Mouse (Mus musculus) heart, embryonic 12.5 days (tissue): ENCODE data around the gene Afdn. TPM values are rescaled to one million over a fixed set of nuclear protein-coding genes. Genes with fewer than 3 reads are reported as not detected.

Source experiments
- ATAC-seq: fragments of 200-750 bp; cut with Nextera tagmentation; 2 replicates; pipeline ENCODE4 v1.8.0; 2017; ENCODE audit warnings: moderate TSS enrichment, moderate library complexity; ENCODE audit not compliant: insufficient number of reproducible peaks, low FRiP score
- H3K27ac ChIP-seq: fragments of 300-500 bp; sonication (generic); 2 replicates; pipeline ENCODE4 v1.5.1; 2016; ENCODE audit warnings: mild to moderate bottlenecking, moderate library complexity; ENCODE audit not compliant: poor library complexity, severe bottlenecking
- H3K27me3 ChIP-seq: fragments of 300-500 bp; sonication (generic); replicated peaks from 2 replicates; pipeline ENCODE4 v1.6.1; 2016; ENCODE audit warnings: mild to moderate bottlenecking, moderate library complexity
- H3K36me3 ChIP-seq: fragments of 300-500 bp; sonication (generic); 2 replicates; pipeline ENCODE4 v1.6.1; 2016; ENCODE audit warnings: mild to moderate bottlenecking, moderate library complexity
- H3K4me1 ChIP-seq: fragments of 300-500 bp; sonication (generic); replicated peaks from 2 replicates; pipeline ENCODE4 v1.6.1; 2016; ENCODE audit warnings: mild to moderate bottlenecking
- H3K4me2 ChIP-seq: fragments of 300-500 bp; sonication (generic); 2 replicates; pipeline ENCODE4 v1.6.1; 2016; ENCODE audit warnings: mild to moderate bottlenecking, moderate library complexity
- H3K4me3 ChIP-seq: fragments of 300-500 bp; sonication (generic); 2 replicates; pipeline ENCODE4 v1.5.1; 2016; ENCODE audit warnings: mild to moderate bottlenecking
- H3K9ac ChIP-seq: fragments of 300-500 bp; sonication (generic); 2 replicates; pipeline ENCODE4 v1.6.1; 2016; ENCODE audit warnings: mild to moderate bottlenecking, moderate library complexity
- H3K9me3 ChIP-seq: fragments of 300-500 bp; sonication (generic); replicated peaks from 2 replicates; pipeline ENCODE4 v1.6.1; 2016; ENCODE audit warnings: mild to moderate bottlenecking, moderate library complexity
- WGBS: fragments of 180-500 bp; shearing (Covaris S2); methylation state at CpG from one replicate; pipeline ENCODE4 v1.1.7; 2016; 5-methylcytosine and 5-hydroxymethylcytosine counted together
- polyA plus RNA-seq: library from polyadenylated mRNA; unstranded; fragments of >200 nt; fragmentation: Nextera tagmentation; extraction: Ambion mirVana; gene quantifications from 2 replicates; pipeline ENCODE4 v1.2.1, GENCODE M21; 2016

Gene Afdn
- polyA plus RNA-seq, 1 experiment from 2014 or later: 106 TPM

DNA sequence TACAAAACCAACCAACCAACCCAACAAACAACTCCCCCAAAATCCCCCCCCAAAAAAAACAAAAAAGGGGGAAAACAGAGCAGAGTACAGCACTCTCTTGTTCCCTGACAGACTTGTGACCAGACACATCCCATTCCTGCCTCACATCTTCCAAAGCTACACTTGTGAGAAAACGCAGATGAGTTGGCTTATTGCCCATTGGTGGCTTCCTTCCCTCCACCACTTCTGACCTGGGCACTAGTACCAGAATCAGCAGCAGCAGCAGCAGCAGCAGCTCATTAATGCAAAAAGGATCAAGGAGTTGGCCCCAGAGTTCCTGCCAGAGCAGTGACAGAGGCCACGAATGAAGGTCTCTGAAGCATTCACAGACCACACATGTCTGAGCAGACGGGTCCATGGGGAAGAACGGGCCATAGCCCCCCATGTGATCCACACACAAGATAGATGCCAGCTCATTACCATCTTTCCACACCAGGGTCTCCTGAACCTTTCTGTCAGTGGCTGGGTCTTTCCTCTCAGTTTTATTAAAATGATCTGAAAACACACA lies 35.3 kb upstream of the Afdn start:
- no peaks in the 10 kb centered on the region for H3K27me3 ChIP-seq
- no peak overlapping the region for H3K27ac ChIP-seq
- H3K36me3 ChIP-seq: no peaks in the 10 kb centered on the region
- no peaks in the 10 kb centered on the region for H3K9me3 ChIP-seq
- no peak overlapping the region for H3K4me2 ChIP-seq
- no peak overlapping the region for H3K9ac ChIP-seq
- 32% methylated on average over 4 of the region's 4 CpGs for WGBS
- 0 out of 2 replicates have a peak, but pooled peaks have one; percentile 46 for ATAC-seq
- H3K4me1 ChIP-seq: peaks cover 17% of the 10 kb centered on the region
- no peak overlapping the region for H3K4me3 ChIP-seq

DNA sequence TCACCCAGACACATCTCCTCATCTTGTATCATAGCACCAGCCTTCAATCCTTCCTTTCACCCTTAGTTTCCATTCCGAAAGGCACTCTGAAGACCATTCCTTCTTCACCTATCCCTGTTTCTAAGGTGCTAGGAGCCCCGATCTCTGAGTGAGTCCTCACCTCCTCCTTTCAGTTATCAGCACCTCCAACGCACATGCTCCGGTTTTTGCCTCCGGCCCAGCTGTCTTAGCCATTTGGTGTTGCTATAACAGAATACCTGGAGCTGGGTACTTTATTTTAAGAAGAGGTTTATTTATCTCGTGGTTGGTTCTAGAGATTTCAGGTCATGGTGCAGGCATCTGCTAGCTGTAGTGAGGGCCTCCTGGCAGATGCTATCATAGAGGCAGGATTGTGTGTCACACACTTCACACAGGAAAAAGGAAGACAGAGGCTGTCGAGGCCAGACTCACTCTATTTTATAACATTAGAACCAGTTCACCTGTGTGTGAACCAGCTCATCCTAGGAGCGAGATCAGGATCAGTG lies 33.4 kb upstream of the Afdn start:
- Histone ChIP-seq H3K4me2 (no peak overlapping the region), H3K36me3 (no peaks in the 10 kb centered on the region), H3K9ac (no peak overlapping the region), H3K4me1 (peaks cover 21% of the 10 kb centered on the region), H3K27ac (no peak overlapping the region), H3K9me3 (no peaks in the 10 kb centered on the region), H3K27me3 (no peaks in the 10 kb centered on the region), H3K4me3 (no peak overlapping the region)
- WGBS: 80% methylated on average over 8 of the region's 8 CpGs
- no peak for ATAC-seq

DNA sequence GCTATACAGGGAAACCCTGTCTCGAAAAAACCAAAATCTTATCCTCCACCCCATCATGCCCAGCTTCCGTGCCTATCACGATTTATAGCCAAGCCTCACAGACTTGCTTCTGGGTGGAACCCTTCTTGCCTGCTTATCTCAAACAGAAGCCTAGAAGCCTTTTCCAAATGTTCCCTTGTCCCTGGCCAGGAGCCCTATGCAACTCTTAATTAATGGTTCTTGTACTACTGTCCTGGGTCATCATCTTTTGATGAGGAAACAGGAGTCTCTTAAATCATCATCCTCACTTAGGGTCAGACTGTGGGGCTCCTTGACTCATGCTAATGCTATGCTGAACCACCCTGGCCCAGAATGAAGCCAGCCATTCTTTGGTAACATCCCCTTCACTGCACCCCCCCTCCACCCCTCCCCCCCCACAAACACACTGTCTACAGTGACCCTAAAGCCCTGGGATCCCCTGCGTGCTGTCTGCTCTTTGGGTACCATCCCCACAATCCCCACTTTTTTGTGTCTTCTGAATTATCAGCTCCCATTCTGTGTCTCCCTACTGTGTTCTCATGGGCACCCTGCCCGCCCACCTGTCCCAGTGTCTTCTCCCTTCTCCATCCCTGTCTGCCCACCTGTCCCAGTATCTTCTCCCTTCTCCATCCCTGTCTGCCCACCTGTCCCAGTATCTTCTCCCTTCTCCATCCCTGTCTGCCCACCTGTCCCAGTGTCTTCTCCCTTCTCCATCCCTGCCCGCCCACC lies 29.2 kb upstream of the Afdn start:
- no peak for ATAC-seq
- no peaks in the 10 kb centered on the region for H3K36me3 ChIP-seq
- no peak overlapping the region for H3K4me2 ChIP-seq
- 82% methylated on average over 6 of the region's 6 CpGs for WGBS
- no peak overlapping the region for H3K9ac ChIP-seq
- no peaks in the 10 kb centered on the region for H3K27me3 ChIP-seq
- H3K9me3 ChIP-seq: no peaks in the 10 kb centered on the region
- no peak overlapping the region for H3K4me3 ChIP-seq
- peaks cover 27% of the 10 kb centered on the region for H3K4me1 ChIP-seq
- H3K27ac ChIP-seq: no peak overlapping the region

DNA sequence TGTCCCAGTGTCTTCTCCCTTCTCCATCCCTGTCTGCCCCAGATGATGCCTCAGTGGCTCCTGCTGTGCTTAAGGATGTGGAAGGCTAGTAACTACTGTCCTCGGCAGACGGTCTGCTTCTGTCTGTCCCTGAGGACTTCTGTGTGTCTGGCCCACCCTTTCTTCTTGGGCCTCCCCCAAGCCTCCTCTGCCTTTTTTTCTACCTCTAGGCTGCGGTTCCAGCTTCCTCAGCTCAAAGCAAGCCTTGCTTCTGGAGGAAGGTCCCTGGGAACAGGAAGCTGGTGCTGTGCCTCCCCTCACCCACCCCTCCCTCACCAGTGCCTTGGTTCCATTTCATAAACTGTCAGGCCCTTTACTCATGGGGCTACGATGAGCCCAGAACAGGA lies 28.6 kb upstream of the Afdn start:
- Histone ChIP-seq H3K36me3 (no peaks in the 10 kb centered on the region), H3K4me2 (no peak overlapping the region), H3K9me3 (no peaks in the 10 kb centered on the region), H3K4me3 (no peak overlapping the region), H3K4me1 (peaks cover 28% of the 10 kb centered on the region), H3K27me3 (no peaks in the 10 kb centered on the region), H3K27ac (no peak overlapping the region), H3K9ac (no peak overlapping the region)
- 53% methylated on average over 4 of the region's 4 CpGs for WGBS
- ATAC-seq: no peak

DNA sequence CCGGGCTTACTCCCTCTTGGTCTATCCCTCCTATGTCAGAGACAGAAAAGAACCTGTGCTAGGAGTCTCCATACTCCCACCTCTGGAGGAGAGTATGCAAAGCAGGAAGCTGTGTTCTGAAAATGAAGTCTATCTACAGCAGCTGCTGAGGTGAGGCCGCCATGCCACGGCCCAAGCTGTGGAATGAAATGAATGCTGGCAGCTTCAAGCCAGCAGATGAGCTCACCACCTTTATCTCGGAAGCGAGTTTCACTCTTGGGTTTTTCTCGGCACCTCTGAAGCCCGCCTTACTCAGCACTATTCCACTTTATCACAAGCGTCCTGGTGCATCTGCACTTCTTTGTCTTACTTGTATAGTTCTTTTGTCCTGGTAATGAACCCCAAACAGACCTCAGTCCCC lies 27.7 kb upstream of the Afdn start:
- Histone ChIP-seq H3K9me3 (no peaks in the 10 kb centered on the region), H3K36me3 (no peaks in the 10 kb centered on the region), H3K27me3 (no peaks in the 10 kb centered on the region), H3K9ac (peak overlapping the region; percentile 5; the same call in 1 of the 2 replicates), H3K4me3 (no peak overlapping the region), H3K4me1 (peaks cover 35% of the 10 kb centered on the region), H3K27ac (peak overlapping the region; percentile 48), H3K4me2 (peak overlapping the region; percentile 45)
- WGBS: 10% methylated on average over 8 of the region's 8 CpGs
- ATAC-seq: 0 out of 2 replicates have a peak, but pooled peaks have one; percentile 51

DNA sequence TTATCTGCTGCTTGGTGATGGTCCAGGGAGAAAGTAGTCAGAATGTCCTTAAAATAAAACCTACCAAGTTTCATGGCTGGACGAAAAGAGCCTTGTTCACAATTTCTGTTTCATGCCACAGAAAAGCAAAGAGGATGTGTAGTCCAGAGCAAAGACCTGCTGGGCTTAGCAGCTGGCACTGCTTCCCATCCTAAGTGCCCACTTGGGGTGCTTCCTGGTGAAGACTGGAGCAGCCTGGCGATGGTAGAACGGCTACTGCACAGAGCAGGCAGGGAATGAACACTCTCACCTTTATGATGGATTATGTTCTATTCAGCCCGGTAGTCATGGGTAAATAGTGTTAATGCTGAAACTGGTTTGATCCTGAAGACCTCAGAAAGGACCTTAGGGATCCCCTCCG lies 26.4 kb upstream of the Afdn start:
- Histone ChIP-seq H3K9me3 (no peaks in the 10 kb centered on the region), H3K4me3 (no peak overlapping the region), H3K27ac (no peak overlapping the region), H3K9ac (no peak overlapping the region), H3K36me3 (no peaks in the 10 kb centered on the region), H3K4me2 (no peak overlapping the region), H3K27me3 (no peaks in the 10 kb centered on the region), H3K4me1 (peaks cover 44% of the 10 kb centered on the region)
- WGBS: 89% methylated on average over 5 of the region's 5 CpGs
- ATAC-seq: no peak

DNA sequence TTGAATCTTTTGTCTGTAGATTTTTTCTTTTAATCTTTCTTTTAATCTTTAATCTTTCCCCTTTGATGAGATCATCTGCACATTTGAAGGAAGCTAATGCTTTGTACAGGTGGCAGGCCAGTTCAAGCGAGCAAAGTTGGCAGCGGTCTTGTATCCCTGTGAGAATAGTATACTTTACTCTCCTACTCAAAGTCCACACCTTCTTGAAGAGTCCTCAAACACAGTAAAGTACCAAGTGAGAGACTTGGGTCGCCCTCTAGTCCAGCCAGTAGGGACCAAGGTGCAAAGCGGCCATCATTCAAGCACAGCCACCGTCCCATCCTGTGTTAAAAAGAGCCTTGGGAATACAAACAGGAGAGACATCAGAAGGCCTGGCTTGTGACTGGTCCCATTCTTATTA lies 25.3 kb upstream of the Afdn start:
- no peak overlapping the region for H3K4me2 ChIP-seq
- ATAC-seq: no peak
- 89% methylated on average over 5 of the region's 5 CpGs for WGBS
- no peak overlapping the region for H3K27ac ChIP-seq
- no peaks in the 10 kb centered on the region for H3K36me3 ChIP-seq
- H3K9me3 ChIP-seq: no peaks in the 10 kb centered on the region
- peaks cover 46% of the 10 kb centered on the region for H3K4me1 ChIP-seq
- H3K27me3 ChIP-seq: no peaks in the 10 kb centered on the region
- H3K9ac ChIP-seq: no peak overlapping the region
- H3K4me3 ChIP-seq: no peak overlapping the region

DNA sequence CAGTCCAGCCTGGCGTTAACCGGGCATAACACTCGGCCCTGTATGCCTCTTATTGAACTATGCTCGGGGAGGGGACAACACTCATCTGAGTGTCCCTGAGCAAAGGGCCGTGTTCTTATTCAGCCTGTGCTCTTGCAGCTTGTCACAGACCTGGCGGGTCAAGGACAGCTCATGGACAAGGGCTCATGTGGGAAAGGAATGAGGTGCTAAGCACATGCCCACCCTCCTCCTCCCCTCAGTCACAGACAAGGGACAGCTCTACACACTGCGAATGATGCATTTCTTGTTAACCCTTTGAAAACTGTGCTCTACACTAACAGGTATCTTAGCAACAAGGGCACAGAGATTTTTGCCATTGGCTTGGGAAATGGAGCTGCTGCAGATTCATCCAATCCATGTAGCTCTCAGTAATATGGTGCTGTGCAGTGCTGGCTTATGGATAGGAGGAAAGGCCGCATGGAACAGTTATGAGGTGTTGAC lies 24.5 kb upstream of the Afdn start:
- no peak overlapping the region for H3K4me3 ChIP-seq
- ATAC-seq: peak; percentile 53; the same call in 1 of the 2 replicates
- H3K9me3 ChIP-seq: no peaks in the 10 kb centered on the region
- no peak overlapping the region for H3K9ac ChIP-seq
- no peaks in the 10 kb centered on the region for H3K27me3 ChIP-seq
- no peaks in the 10 kb centered on the region for H3K36me3 ChIP-seq
- peak overlapping the region; percentile 52; the same call in 1 of the 2 replicates for H3K27ac ChIP-seq
- no peak overlapping the region for H3K4me2 ChIP-seq
- 50% methylated on average over 8 of the region's 8 CpGs for WGBS
- peaks cover 52% of the 10 kb centered on the region for H3K4me1 ChIP-seq

DNA sequence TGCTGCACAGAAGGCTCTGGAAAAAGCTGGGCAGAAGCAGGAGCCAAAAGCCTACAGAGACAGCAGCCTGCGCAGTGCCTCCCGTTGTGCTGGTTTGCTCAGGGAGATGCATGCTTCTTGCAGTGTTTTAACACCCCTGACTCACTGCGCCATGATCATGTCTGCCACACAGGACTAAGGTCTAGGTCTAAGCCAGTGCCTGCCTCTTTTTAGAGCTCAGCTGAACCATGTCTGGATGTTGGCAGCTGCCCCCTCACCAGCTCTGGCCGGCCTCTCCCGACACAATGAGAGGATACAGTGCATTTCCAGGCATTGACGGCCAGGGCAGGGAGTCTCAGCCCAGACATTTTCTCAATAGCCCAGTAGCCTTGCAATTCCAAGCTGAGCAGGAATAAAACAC lies 23.0 kb upstream of the Afdn start:
- H3K27ac ChIP-seq: no peak overlapping the region
- no peak overlapping the region for H3K4me2 ChIP-seq
- no peak overlapping the region for H3K9ac ChIP-seq
- no peaks in the 10 kb centered on the region for H3K36me3 ChIP-seq
- H3K9me3 ChIP-seq: no peaks in the 10 kb centered on the region
- WGBS: 54% methylated on average over 6 of the region's 6 CpGs
- H3K4me1 ChIP-seq: peaks cover 59% of the 10 kb centered on the region
- no peak for ATAC-seq
- no peak overlapping the region for H3K4me3 ChIP-seq
- no peaks in the 10 kb centered on the region for H3K27me3 ChIP-seq

DNA sequence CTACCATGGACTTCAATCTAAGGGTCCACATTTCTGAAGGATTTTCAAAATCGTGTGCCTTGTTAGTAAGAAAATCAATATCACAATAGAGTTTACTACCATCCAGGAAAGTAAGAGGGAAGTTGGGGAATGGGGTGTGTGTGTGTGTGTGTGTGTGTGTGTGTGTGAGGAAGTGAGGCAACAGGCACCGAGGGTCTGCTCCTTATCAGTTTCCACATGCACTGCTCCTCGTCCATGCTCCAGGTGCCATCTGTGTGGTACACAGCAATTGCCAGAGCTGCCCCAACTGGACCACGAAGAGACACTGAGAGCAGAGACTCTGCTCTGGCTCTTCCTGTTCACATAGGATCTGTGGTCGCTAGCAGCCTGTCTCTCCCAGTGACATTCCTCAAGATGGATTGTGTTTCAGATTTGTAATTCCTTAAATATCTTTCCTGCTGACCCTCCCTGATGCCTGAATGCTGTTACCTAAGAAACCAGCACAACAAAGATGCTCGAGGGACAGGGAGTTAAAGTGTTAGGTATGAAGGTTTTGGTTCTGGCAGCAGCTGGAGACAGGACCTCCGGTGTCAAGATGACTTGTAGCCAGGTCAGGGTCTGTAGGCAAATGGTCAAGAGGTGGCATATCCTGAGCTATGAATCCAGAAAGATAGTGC lies 22.1 kb upstream of the Afdn start:
- H3K36me3 ChIP-seq: no peaks in the 10 kb centered on the region
- H3K4me2 ChIP-seq: no peak overlapping the region
- H3K9me3 ChIP-seq: no peaks in the 10 kb centered on the region
- H3K4me3 ChIP-seq: no peak overlapping the region
- no peak overlapping the region for H3K27ac ChIP-seq
- H3K9ac ChIP-seq: no peak overlapping the region
- peaks cover 59% of the 10 kb centered on the region for H3K4me1 ChIP-seq
- no peak for ATAC-seq
- H3K27me3 ChIP-seq: no peaks in the 10 kb centered on the region
- whole genome bisulfite sequencing: 25% methylated on average over 7 of the region's 7 CpGs

DNA sequence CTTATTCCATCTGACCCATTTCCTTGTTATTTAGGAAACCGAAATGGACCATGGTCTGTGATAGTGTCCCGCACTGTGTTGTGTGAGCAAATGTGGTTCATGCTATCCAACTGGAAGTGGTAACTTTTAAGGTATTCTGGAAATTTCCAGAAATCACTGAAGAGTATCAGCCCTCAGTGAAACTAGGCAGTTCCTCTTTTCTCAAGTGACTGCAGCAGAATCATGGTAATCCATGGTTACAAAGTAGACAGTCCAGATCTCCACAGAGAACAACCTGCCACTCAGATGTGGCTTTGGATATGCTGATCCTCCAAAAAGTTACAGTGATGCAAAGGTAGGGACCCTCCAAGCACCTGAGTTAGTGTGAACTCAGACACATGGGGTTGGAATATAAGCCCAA lies 21.4 kb upstream of the Afdn start:
- H3K9ac ChIP-seq: no peak overlapping the region
- no peak overlapping the region for H3K27ac ChIP-seq
- H3K27me3 ChIP-seq: no peaks in the 10 kb centered on the region
- WGBS: 87% methylated on average over 2 of the region's 2 CpGs
- ATAC-seq: no peak
- no peaks in the 10 kb centered on the region for H3K36me3 ChIP-seq
- peaks cover 66% of the 10 kb centered on the region for H3K4me1 ChIP-seq
- H3K4me3 ChIP-seq: no peak overlapping the region
- no peaks in the 10 kb centered on the region for H3K9me3 ChIP-seq
- no peak overlapping the region for H3K4me2 ChIP-seq
